Comparison of ENCODE assay signal across 21 mouse cellular contexts in the genomic region with DNA sequence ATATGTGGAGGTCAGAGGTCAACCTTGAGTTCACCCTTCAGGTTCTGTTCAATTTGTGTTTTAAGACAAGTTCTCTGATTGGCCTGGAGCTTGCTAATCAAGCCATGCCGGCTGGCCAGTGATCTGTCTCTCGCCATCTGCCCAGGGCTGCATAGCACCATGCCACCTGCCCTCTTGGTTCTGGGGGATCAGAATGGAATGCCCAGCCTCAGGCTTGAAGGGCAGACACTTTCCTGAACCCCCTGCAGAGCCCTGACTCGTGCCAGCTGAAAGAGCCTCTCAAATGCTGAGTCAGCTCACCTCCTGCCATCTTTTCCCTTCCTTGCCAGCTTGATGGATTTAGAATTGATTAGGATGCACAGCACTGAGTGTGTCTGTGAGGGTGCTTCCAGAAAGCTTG. TPM values are rescaled to one million over a fixed set of nuclear protein-coding genes. Genes with fewer than 3 reads are reported as not detected.
DNase-seq lines count a peak whose midpoint lies in the region; ATAC-seq and TF ChIP-seq lines count a peak whose summit lies in the region.
"Had no signal": no experiment of that assay in that cellular context is flagged by ENCODE, and none has a peak within 500 bp of the region (broad histone marks: within the 10 kb centered on the region; RNA-seq: fewer than 3 reads in every experiment).

No protein-coding gene starts in this region.

- no peaks in the 10 kb centered on the region for H3K9me3 ChIP-seq in hindbrain, embryonic 14.5 days (ENCODE audit: control insufficient read depth, low read length)
- H3K9me3 ChIP-seq in hindbrain, embryonic 12.5 days (replicated peaks): no peaks in the 10 kb centered on the region
- H3K9me3 ChIP-seq in liver, embryonic 14.5 days (ENCODE audit: control insufficient read depth, low read length): no peaks in the 10 kb centered on the region
- no peaks in the 10 kb centered on the region for H3K9me3 ChIP-seq in liver, postnatal 0 days (ENCODE audit: low read length)
- no peaks in the 10 kb centered on the region for H3K9me3 ChIP-seq in heart, embryonic 12.5 days (replicated peaks)
- H3K9me3 ChIP-seq: forebrain, embryonic 13.5 days; hindbrain, embryonic 10.5 days; limb, embryonic 10.5 days; neural tube, embryonic 15.5 days had no signal

- no peak overlapping the region for H3K4me3 ChIP-seq in hindbrain, embryonic 14.5 days (replicated peaks; ENCODE audit: low read length)
- H3K4me3 ChIP-seq in hindbrain, embryonic 12.5 days: no peak overlapping the region
- H3K4me3 ChIP-seq in liver, embryonic 14.5 days (ENCODE audit: insufficient read depth in 1 of 2, low read depth in 2 of 2, low read length in 2 of 2): no peak overlapping the region
- H3K4me3 ChIP-seq in liver, postnatal 0 days (ENCODE audit: low read depth, low read length): no peak overlapping the region
- no peak overlapping the region for H3K4me3 ChIP-seq in heart, embryonic 12.5 days
- H3K4me3 ChIP-seq: forebrain, embryonic 13.5 days; heart, adult 2 months; hindbrain, embryonic 10.5 days; limb, embryonic 10.5 days; neural tube, embryonic 15.5 days had no signal

- no peak overlapping the region for H3K4me2 ChIP-seq in hindbrain, embryonic 14.5 days (replicated peaks)
- no peak overlapping the region for H3K4me2 ChIP-seq in hindbrain, embryonic 12.5 days (replicated peaks)
- no peak overlapping the region for H3K4me2 ChIP-seq in liver, embryonic 14.5 days (ENCODE audit: low read depth)
- no peak overlapping the region for H3K4me2 ChIP-seq in liver, postnatal 0 days (ENCODE audit: low read depth, low read length)
- no peak overlapping the region for H3K4me2 ChIP-seq in heart, embryonic 12.5 days
- H3K4me2 ChIP-seq: forebrain, embryonic 13.5 days; neural tube, embryonic 15.5 days had no signal

- no peaks in the 10 kb centered on the region for H3K27me3 ChIP-seq in hindbrain, embryonic 14.5 days (ENCODE audit: control insufficient read depth, insufficient read depth, low read length)
- H3K27me3 ChIP-seq in hindbrain, embryonic 12.5 days: no peaks in the 10 kb centered on the region
- no peaks in the 10 kb centered on the region for H3K27me3 ChIP-seq in liver, embryonic 14.5 days (ENCODE audit: control insufficient read depth, insufficient read depth, low read length)
- no peaks in the 10 kb centered on the region for H3K27me3 ChIP-seq in liver, postnatal 0 days (ENCODE audit: insufficient read depth, low read length)
- H3K27me3 ChIP-seq in heart, embryonic 12.5 days (replicated peaks): no peaks in the 10 kb centered on the region
- H3K27me3 ChIP-seq: forebrain, embryonic 13.5 days; neural tube, embryonic 15.5 days had no signal

- no peak for TF ChIP-seq EP300 in liver, embryonic 14.5 days (IDR thresholded peaks at IDR 0.05; ENCODE audit: low read depth)
- no peak for TF ChIP-seq EP300 in liver, postnatal 0 days (IDR thresholded peaks at IDR 0.05; ENCODE audit: low read depth)

- WGBS in hindbrain, embryonic 14.5 days: 42% methylated on average over 3 of the region's 3 CpGs
- WGBS in hindbrain, embryonic 12.5 days: 53% methylated on average over 3 of the region's 3 CpGs
- 56% methylated on average over 3 of the region's 3 CpGs for WGBS in liver, embryonic 14.5 days (ENCODE audit: insufficient replicate concordance)
- 58% methylated on average over 3 of the region's 3 CpGs for WGBS in liver, postnatal 0 days (ENCODE audit: insufficient replicate concordance)
- 68% methylated on average over 3 of the region's 3 CpGs for WGBS in heart, embryonic 12.5 days

- no peaks in the 10 kb centered on the region; the same call in 1 of the 2 replicates for H3K4me1 ChIP-seq in hindbrain, embryonic 14.5 days (replicated peaks; ENCODE audit: control insufficient read depth, insufficient read depth, low read length)
- peaks cover 5% of the 10 kb centered on the region for H3K4me1 ChIP-seq in hindbrain, embryonic 12.5 days
- no peaks in the 10 kb centered on the region for H3K4me1 ChIP-seq in liver, embryonic 14.5 days (replicated peaks; ENCODE audit: control insufficient read depth in 2 of 2, insufficient read depth in 2 of 2, low read length in 1 of 2)
- H3K4me1 ChIP-seq in liver, postnatal 0 days (ENCODE audit: insufficient read depth): no peaks in the 10 kb centered on the region
- H3K4me1 ChIP-seq in heart, embryonic 12.5 days (replicated peaks): peaks cover 4% of the 10 kb centered on the region; the same call in 1 of the 2 replicates

- DNase-seq in hindbrain, embryonic 14.5 days (ENCODE audit: low spot score): no peak
- DNase-seq in liver, embryonic 14.5 days (ENCODE audit: low read depth in 3 of 3, low spot score in 3 of 3): no peak
- DNase-seq in liver, postnatal 0 days: no peak
- DNase-seq in cerebellum, adult 11 months: peak; percentile 79
- peak; percentile 89 to 94 for DNase-seq in cerebellum, postnatal 10 days
- no peak for DNase-seq in testis, postnatal 14 days (ENCODE audit: low spot score)
- DNase-seq: adrenal gland, postnatal 25 days; gastrocnemius, postnatal 10 days; heart, adult 2 months; kidney, adult 11 months; layer of hippocampus, postnatal 36 days; lung, adult 2 months; lung, postnatal 36 days had no signal

- ATAC-seq in hindbrain, embryonic 14.5 days (ENCODE audit: low FRiP score): peak; percentile 28
- no peak; the same call in 1 of the 2 replicates for ATAC-seq in hindbrain, embryonic 12.5 days (ENCODE audit: low FRiP score)
- peak; percentile 27; the same call in 1 of the 2 replicates for ATAC-seq in liver, embryonic 14.5 days (ENCODE audit: insufficient read depth)
- no peak for ATAC-seq in liver, postnatal 0 days
- no peak for ATAC-seq in heart, embryonic 12.5 days (ENCODE audit: insufficient number of reproducible peaks, low FRiP score)
- ATAC-seq: forebrain, embryonic 13.5 days; midbrain, embryonic 16.5 days had no signal

- no peak overlapping the region for H3K9ac ChIP-seq in hindbrain, embryonic 14.5 days
- H3K9ac ChIP-seq in hindbrain, embryonic 12.5 days: no peak overlapping the region
- no peak overlapping the region for H3K9ac ChIP-seq in liver, embryonic 14.5 days (replicated peaks)
- H3K9ac ChIP-seq in liver, postnatal 0 days (replicated peaks): no peak overlapping the region
- H3K9ac ChIP-seq in heart, embryonic 12.5 days: no peak overlapping the region
- H3K9ac ChIP-seq: forebrain, embryonic 13.5 days; neural tube, embryonic 15.5 days had no signal

- no peaks in the 10 kb centered on the region for H3K36me3 ChIP-seq in hindbrain, embryonic 14.5 days (replicated peaks; ENCODE audit: control insufficient read depth, insufficient read depth)
- H3K36me3 ChIP-seq in hindbrain, embryonic 12.5 days: no peaks in the 10 kb centered on the region
- no peaks in the 10 kb centered on the region for H3K36me3 ChIP-seq in liver, embryonic 14.5 days (replicated peaks; ENCODE audit: control insufficient read depth, insufficient read depth, low read depth)
- H3K36me3 ChIP-seq in liver, postnatal 0 days (replicated peaks; ENCODE audit: insufficient read depth, low read length): no peaks in the 10 kb centered on the region
- no peaks in the 10 kb centered on the region for H3K36me3 ChIP-seq in heart, embryonic 12.5 days
- H3K36me3 ChIP-seq: hindbrain, embryonic 10.5 days; limb, embryonic 10.5 days; neural tube, embryonic 15.5 days had no signal

- H3K27ac ChIP-seq in hindbrain, embryonic 14.5 days: no peak overlapping the region; the same call in 1 of the 2 replicates
- H3K27ac ChIP-seq in hindbrain, embryonic 12.5 days: no peak overlapping the region
- no peak overlapping the region for H3K27ac ChIP-seq in liver, embryonic 14.5 days
- no peak overlapping the region for H3K27ac ChIP-seq in liver, postnatal 0 days (ENCODE audit: low read depth)
- H3K27ac ChIP-seq in heart, embryonic 12.5 days (ENCODE audit: poor library complexity, severe bottlenecking): no peak overlapping the region
- H3K27ac ChIP-seq: forebrain, embryonic 13.5 days; heart, adult 2 months; hindbrain, embryonic 10.5 days; limb, embryonic 10.5 days; neural tube, embryonic 15.5 days had no signal

- TF ChIP-seq CTCF in liver, embryonic 14.5 days (IDR thresholded peaks at IDR 0.05; ENCODE audit: low read depth): no peak
- TF ChIP-seq CTCF in liver, postnatal 0 days (IDR thresholded peaks at IDR 0.05; ENCODE audit: low read depth): no peak

RNA-seq across cellular contexts. Expression of a gene that starts 25.9 kb away (rescaled TPM):
- polyA plus RNA-seq in hindbrain, embryonic 14.5 days (2014; fragmentation: Nextera tagmentation; extraction: Ambion mirVana): 29.1 and 40.8 TPM in 2 replicates
- 9.8 and 19.9 TPM in 2 replicates for polyA plus RNA-seq in hindbrain, embryonic 12.5 days (2016; fragmentation: Nextera tagmentation; extraction: Ambion mirVana)
- polyA plus RNA-seq in liver, embryonic 14.5 days (2012; rRNA removed): 0.27 and 0.36 TPM in 2 replicates
- polyA plus RNA-seq in liver, embryonic 14.5 days (2014; fragmentation: Nextera tagmentation; extraction: Ambion mirVana): 0.27 and 0.42 TPM in 2 replicates
- polyA plus RNA-seq in liver, postnatal 0 days (2015; fragmentation: Nextera tagmentation; extraction: Ambion mirVana): 0.74 and 1.0 TPM in 2 replicates
- polyA plus RNA-seq in heart, embryonic 12.5 days (2016; fragmentation: Nextera tagmentation; extraction: Ambion mirVana): 2.1 and 3.2 TPM in 2 replicates
- polyA plus RNA-seq: liver, adult 2 months had no signal

Comparison
In these comparisons a context has a peak if more than half of its experiments do, and no peak if none do; other contexts are left out.
1. ATAC-seq: peak in hindbrain, embryonic 14.5 days (single experiment) and liver, embryonic 14.5 days (single experiment); none in hindbrain, embryonic 12.5 days (single experiment), liver, postnatal 0 days (single experiment) and heart, embryonic 12.5 days (single experiment).
2. DNase-seq: peak in cerebellum, adult 11 months (single experiment) and cerebellum, postnatal 10 days (2 of 2); none in hindbrain, embryonic 14.5 days (single experiment), liver, embryonic 14.5 days (0 of 3), liver, postnatal 0 days (single experiment) and testis, postnatal 14 days (single experiment).